Mouse (Mus musculus) sigmoid colon, adult 10 weeks (tissue): ENCODE measurements around the gene 9530003J23Rik. TPM values are rescaled to one million over a fixed set of nuclear protein-coding genes. Genes with fewer than 3 reads are reported as not detected.

ENCODE experiments used
- polyA plus RNA-seq: library from polyadenylated mRNA; stranded (reverse); fragments of 350-450 nt; fragmentation: Illumina TruSeq; extraction: RNeasy Lipid Tissue Mini Kit (QIAGEN cat#74804); gene quantifications from one replicate; pipeline ENCODE4 v1.2.3, GENCODE M21; 2014; ENCODE audit warnings: low read depth, low replicate concordance

The 9530003J23Rik gene
- not detected for polyA plus RNA-seq

GRCm38 (mm10) chr10:117238603-117239002, at the start of gene 9530003J23Rik:
Gene 9530003J23Rik (minus strand): TSS chr10:117238703.

GRCm38 (mm10) chr10:117282049-117282448, 43.5 kb upstream of the 9530003J23Rik start, which contains the start of gene Lyz2:
Gene Lyz2 (minus strand): TSS chr10:117282321.

GRCm38 (mm10) chr10:117224102-117224990, 14.2 kb downstream of the 9530003J23Rik start, which contains the start of gene Yeats4:
Gene Yeats4 (minus strand): TSS chr10:117224507.

Other genes starting within 250 kb of the 9530003J23Rik start
- gene Lrrc10, start 193.4 kb downstream of the 9530003J23Rik start, polyA plus RNA-seq, result not detected
- 200 TPM for gene Cct2, start 174.9 kb downstream of the 9530003J23Rik start, polyA plus RNA-seq
- gene Frs2, start 90.2 kb downstream of the 9530003J23Rik start, polyA plus RNA-seq, result 46.7 TPM
- 70.3 TPM for gene Yeats4, start 14.2 kb downstream of the 9530003J23Rik start, polyA plus RNA-seq
- gene Lyz2, start 43.6 kb upstream of the 9530003J23Rik start, polyA plus RNA-seq, result 279 TPM
- gene Lyz1, start 54.2 kb upstream of the 9530003J23Rik start, polyA plus RNA-seq, result 24.5 TPM
- gene Cpsf6, start 141.3 kb upstream of the 9530003J23Rik start, polyA plus RNA-seq, result 142 TPM